Mouse (Mus musculus) thymus, postnatal 4 days (tissue): ENCODE results near the gene Tox4.

Experiments used
- DNase-seq: peaks from one replicate; pipeline ENCODE4 v3.0.0; 2021

The Tox4 gene

DNA sequence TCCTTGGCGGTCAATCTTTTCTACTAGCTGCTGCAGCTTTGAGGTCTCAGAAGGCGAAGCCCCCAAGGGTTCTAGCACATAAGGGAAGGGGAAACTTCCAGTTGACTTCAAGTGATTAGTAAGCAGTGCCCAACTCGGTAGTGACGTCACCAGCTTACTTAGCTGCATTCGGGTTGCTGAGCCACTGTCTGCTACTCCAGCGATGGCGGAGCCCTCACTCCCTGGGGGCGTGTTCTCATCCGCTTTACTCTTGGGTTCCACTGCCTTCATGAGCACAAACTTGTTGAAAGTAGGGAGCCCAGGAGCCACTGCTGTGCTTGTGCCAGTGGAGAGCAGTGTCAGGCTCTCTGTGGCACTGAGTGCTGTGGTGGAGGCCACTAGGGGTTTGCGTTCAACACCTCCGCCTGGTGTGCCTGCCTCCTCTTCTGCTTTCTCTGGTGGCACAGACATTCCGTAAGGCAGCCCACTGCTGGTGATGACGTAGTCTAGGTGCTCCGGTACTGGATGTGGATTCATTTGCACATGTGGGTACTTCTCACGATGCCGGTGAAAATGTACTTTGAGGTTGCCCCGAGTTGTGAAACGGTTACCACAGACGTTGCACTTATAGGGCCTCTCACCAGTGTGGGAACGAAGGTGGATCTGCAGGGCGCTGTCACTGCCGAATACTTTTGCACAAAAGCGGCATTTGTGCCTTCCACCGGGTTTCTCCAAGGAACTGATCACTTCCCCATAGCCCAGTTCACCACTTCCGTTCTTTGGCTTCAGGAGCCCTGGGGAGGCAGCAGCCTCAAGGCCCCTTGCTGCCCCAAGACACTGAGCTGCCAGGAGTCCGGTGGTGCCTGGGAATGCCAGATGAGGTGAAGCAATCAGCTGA is 35.2 kb downstream of the Tox4 start:
- no peak for DNase-seq

- peak; percentile 41 for DNase-seq
Observed at GRCm38 (mm10) chr14:52314808-52315150, 35.8 kb downstream of the Tox4 start.

- no peak for DNase-seq
Observed at GRCm38 (mm10) chr14:52315283-52315780, 36.4 kb downstream of the Tox4 start.

GRCm38 (mm10) chr14:52315792-52316440 is 37.0 kb downstream of the Tox4 start:
- peak; percentile 85 for DNase-seq

DNA sequence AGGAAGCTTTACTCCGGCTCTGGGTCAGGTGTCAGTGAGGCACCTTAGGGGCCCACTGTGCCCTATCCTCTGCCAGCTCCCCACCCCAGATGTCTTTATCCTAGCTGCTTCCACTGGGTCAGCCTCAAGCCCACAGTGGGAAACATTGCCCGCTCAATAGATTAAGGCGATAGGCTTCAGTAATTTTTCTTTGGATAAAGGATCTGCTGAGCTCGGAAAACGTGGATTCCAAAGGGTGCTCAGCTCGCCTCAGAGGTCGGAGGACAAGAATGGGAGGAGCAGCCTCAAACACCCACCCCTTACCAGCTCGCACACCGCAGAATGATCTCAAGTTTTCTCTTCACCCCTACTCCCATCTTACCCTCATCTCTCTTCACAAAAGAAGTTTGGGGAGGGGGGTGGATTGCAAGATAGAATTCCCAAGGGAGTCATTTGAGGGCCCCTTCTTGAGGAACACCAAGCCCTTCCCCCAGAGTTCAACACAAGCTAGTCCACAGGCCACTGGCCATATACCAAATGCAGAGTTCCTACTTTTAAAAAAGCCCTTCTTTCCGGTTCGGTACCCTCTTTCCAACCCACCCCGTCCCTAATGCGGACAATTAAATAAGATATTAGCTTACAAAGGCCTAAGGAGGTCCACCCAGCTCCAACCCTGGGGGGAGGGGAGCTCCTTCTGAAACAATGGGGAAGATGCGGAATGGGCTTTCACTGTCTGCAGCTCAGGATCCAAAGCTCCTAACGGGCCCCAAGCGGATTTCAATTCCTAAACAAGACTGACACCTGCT is 37.7 kb downstream of the Tox4 start:
- no peak for DNase-seq

- no peak for DNase-seq
Observed at GRCm38 (mm10) chr14:52319361-52319760, 40.4 kb downstream of the Tox4 start.

GRCm38 (mm10) chr14:52325890-52326289 is 46.9 kb downstream of the Tox4 start:
- peak; percentile 39 for DNase-seq

DNA sequence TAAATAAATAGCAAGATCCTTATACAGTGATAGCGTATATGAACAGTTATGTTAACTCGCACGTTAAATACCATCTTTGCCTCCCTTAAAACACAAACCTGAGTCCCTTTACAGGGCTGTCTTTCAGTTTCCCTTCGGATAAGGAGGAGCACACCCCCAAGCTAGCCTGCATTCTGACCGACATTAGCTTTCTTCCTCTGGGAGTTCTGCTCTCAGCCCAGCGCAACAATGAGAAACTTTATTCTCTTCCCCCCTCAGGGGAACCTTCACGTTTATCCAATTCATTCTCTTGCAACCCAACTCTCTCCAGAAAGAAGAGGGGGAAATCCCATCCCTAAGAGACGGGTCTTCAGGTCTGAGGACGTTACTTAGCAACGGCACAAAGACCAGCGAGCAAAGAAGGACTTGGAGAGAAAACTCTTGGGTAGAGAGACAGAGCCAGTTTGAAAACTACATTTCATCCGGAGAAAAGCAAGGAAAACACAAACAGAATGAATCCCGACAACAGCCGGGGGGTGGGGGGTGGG is 48.5 kb downstream of the Tox4 start:
- no peak for DNase-seq

DNA sequence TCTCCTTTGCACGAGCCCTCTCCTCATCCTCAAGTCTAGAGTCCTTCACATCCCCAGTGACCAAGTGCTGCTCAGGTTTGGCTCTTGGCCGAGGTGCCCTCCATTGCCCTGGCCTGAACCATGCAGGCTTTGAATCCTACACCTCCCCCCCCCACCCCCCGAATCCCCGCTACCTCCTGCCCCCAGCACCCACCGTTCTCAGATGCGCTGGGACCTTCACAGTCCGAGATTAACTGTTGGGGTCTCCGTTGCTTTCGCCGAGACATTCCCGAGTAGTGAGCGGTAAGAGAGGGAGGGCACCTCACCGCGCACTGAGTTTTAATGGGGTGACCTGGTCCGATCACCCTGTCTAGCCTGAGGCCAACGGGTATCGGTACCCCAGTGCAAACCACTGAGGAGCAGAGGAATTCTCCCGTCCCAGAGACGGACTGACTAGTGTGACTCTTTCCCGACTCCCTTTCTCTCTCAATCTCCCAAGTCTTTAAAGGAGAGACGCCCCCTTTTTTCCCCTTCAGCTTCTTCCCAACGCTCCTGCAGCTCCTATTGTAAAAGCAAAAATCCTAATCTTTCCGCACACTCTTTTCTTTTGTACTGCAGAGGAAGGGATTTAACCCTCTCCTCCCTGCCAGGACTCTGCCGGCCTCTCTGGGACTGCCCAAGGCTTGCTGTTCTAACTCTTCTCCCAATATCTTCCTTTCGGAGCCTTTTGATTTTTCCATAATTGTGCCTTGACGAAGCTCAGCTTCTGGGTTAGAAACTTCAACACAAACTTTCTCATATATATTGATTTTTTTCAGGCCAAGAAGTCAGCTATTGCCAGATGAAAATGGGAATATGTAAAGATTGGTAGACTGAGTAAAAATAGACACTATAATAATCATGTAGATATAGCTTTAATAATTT is 49.2 kb downstream of the Tox4 start, which contains the start of gene Sall2:
Gene Sall2, minus strand, starts transcription at position 853 of the 903 bp plus-strand sequence.
- no peak for DNase-seq

GRCm38 (mm10) chr14:52331069-52331750 is 52.3 kb downstream of the Tox4 start:
- no peak for DNase-seq

GRCm38 (mm10) chr14:52332171-52332570 is 53.2 kb downstream of the Tox4 start:
- no peak for DNase-seq

DNA sequence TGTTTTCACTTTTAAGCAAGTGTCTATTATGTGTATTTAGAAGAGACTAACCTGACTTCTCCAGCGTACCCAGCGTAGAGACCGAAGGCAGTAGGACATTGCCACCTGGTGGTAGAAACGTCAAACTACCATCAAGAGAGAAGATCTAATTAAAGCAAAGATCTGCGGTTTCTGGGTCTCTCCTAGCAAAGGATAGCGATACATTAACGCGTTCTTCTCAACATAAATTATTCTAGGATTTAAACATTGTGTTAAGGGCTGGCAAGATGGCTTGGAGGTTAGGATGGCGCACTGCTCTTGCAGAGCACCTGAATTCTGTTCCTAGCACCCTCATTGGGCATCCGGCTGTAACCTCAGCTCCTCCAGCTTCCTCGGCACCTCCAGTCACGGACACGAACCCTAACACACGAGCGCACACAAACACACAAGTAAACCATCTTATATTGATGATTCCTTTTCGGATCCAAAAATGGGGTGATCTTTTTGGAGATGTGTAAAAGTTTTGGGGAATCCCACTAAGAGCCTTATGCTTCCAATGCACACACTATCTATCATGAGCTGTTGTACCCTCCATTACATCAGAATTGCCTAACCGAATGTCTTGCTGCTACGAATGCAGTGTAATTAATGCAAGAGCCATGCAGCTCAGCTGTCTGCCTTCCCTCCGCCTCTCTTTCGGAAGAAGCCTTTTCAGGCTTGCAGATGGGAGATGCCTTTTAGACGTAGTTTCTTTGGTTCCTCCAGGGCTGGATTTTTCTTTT is 60.0 kb downstream of the Tox4 start:
- peak; percentile 62 for DNase-seq

DNA sequence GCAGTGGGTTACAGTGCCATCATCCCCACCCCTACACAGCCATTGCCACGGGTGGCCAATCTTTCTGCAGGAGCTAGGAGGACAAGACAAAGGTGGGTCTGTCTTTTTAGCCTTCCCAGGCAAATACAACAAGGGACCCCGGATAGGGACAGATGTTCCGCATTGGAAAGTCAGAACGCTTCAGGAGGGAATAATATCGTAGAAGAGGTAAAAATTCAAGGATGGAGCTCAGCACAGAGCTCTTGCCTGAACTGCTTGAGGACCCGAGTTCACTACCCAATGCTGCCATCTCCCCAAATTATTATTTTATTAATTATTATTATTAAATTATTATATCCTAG is 60.5 kb downstream of the Tox4 start:
- no peak for DNase-seq
